Mouse (Mus musculus) A20 (cell line): Measurements from ENCODE around the gene Cep164.
"Not testable (repeated sequence)": the region's sequence is repeated elsewhere in the genome, so short reads cannot be mapped to it uniquely, and the experiment has no call there.

Experiments
- DNase-seq: peaks from one replicate; pipeline ENCODE4 v3.0.0-alpha.2; 2011; ENCODE audit warnings: low read depth, low spot score

The Cep164 gene

GRCm38 (mm10) chr9:45828291-45828963 is at the start of gene Cep164:
Gene Cep164 (minus strand): TSS chr9:45828691.
- DNase-seq = peak; percentile 94

- no peak for DNase-seq
Measured at GRCm38 (mm10) chr9:45877928-45878327, 49.4 kb upstream of the Cep164 start.

- no peak for DNase-seq
Measured at GRCm38 (mm10) chr9:45870265-45870664, 41.8 kb upstream of the Cep164 start.

- no peak for DNase-seq
Measured at GRCm38 (mm10) chr9:45869181-45869580, 40.7 kb upstream of the Cep164 start.

GRCm38 (mm10) chr9:45861813-45862212 is 33.3 kb upstream of the Cep164 start:
- no peak for DNase-seq

GRCm38 (mm10) chr9:45859364-45859763 is 30.9 kb upstream of the Cep164 start:
- DNase-seq = no peak

- DNase-seq = no peak
Measured at GRCm38 (mm10) chr9:45854136-45854535, 25.6 kb upstream of the Cep164 start.

GRCm38 (mm10) chr9:45853695-45854094 is 25.2 kb upstream of the Cep164 start:
- no peak for DNase-seq

GRCm38 (mm10) chr9:45851776-45852175 is 23.3 kb upstream of the Cep164 start:
- DNase-seq = no peak

- DNase-seq = no peak
Measured at GRCm38 (mm10) chr9:45851330-45851729, 22.8 kb upstream of the Cep164 start.

- no peak for DNase-seq
Measured at GRCm38 (mm10) chr9:45850528-45851155, 22.2 kb upstream of the Cep164 start.

- DNase-seq = no peak
Measured at GRCm38 (mm10) chr9:45849528-45850408, 21.3 kb upstream of the Cep164 start.

GRCm38 (mm10) chr9:45846891-45847460 is 18.5 kb upstream of the Cep164 start:
- no peak for DNase-seq

GRCm38 (mm10) chr9:45846176-45846575 is 17.7 kb upstream of the Cep164 start:
- DNase-seq = not testable (repeated sequence)

GRCm38 (mm10) chr9:45845541-45845940 is 17.1 kb upstream of the Cep164 start:
- DNase-seq = no peak

- no peak for DNase-seq
Measured at GRCm38 (mm10) chr9:45843780-45844179, 15.3 kb upstream of the Cep164 start.

- no peak for DNase-seq
Measured at GRCm38 (mm10) chr9:45843007-45843406, 14.5 kb upstream of the Cep164 start.

GRCm38 (mm10) chr9:45841458-45841857 is 13.0 kb upstream of the Cep164 start:
- DNase-seq = no peak

GRCm38 (mm10) chr9:45840331-45840730 is 11.8 kb upstream of the Cep164 start:
- no peak for DNase-seq

GRCm38 (mm10) chr9:45839982-45840300 is 11.4 kb upstream of the Cep164 start:
- no peak for DNase-seq

GRCm38 (mm10) chr9:45839139-45839981 is 10.9 kb upstream of the Cep164 start:
- no peak for DNase-seq
